Mouse (Mus musculus) heart, adult 2 months (tissue): ENCODE measurements around the gene Galnt13.

Source experiments
- CTCF ChIP-seq: fragments of 200-600 bp; IDR thresholded peaks from 2 replicates; pipeline ENCODE4 v1.8.1; 2022; ENCODE audit warnings: antibody characterized with exemption, mild to moderate bottlenecking, moderate library complexity
- EP300 ChIP-seq: fragments of 200-500 bp; IDR thresholded peaks from 2 replicates; pipeline ENCODE4 v1.6.1; 2011; ENCODE audit warnings: low read depth, low read length, control low read depth; ENCODE audit not compliant: insufficient read depth
- POLR2A ChIP-seq: fragments of 200-500 bp; IDR thresholded peaks from 2 replicates; pipeline ENCODE4 v1.6.1; 2011; ENCODE audit warnings: mild to moderate bottlenecking, low read depth, low read length, control low read depth; ENCODE audit not compliant: insufficient read depth

DNA sequence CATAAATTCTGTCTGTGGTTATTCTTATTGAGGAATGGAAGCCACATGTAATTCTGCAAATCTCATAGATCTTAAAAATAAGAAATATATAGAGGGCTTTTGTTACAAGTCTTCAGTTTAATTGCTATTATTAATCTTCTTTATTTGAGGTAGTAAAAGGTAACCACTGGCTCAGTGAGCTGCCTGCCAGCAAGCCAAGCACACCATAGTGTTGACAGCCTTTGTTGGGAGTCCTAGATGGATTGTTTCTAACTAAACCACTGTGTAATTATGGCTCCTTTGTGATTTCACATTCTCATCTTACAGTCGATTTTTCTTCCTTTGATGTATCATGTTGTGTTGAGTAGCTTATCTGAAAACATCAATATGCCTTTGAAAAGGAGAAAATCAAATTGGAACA is 405.1 kb downstream of the Galnt13 start:
- TF ChIP-seq CTCF (no peak), EP300 (no peak), POLR2A (no peak)
